Mouse (Mus musculus) B cell, adult 67 days (primary cell): ENCODE data around the gene L1td1. TPM values are rescaled to one million over a fixed set of nuclear protein-coding genes. Genes with fewer than 3 reads are reported as not detected.

Experiments
- total RNA-seq, 2 experiments: library from RNA; stranded (reverse); gene quantifications; 4 replicates each; pipeline ENCODE4 v1.2.4; 2023

L1td1 gene
- total RNA-seq, result not detected

DNA sequence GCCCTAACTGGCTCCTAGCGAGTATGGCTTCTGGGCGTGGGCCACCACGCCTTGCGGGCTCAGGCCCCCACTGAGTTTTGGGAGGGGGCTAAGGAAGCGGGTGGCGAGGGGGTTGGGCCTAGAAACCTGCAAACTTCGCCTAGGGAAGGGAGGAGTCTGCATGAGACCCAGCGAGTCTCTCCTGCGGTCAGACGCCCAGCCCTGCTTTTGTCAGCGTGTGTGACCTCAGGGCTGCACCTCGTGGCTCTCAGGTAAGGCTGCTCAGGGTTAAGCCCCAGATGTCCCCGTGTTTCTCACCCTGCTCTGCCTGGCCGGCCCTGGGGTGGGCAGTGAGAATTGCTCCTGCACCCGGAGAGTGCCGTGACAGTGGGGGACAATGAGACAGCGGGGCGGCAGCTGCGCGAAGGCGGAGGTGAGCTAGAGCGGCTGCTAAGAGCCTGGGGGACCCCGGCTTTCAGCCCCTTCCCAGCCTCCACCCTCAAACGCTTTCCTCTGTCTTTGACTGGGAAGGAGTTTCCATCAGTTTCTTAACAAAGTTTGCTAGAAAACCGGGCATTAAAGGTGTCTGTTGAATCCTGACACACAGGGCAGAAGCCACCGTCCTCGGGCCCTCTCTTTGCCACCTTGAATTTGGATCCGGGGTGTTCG is at the start of gene L1td1:
L1td1 (plus strand) TSS at position 145 of the 648 bp plus-strand sequence.

Other genes with a start within 250 kb of the L1td1 start
- not detected for gene Kank4, start 90.8 kb downstream of the L1td1 start, total RNA-seq
- not detected for gene I0C0044D17Rik, start 97.1 kb downstream of the L1td1 start, total RNA-seq
- 10 to 100 TPM; 50.2 to 52.3 TPM for gene Usp1, start 197.1 kb downstream of the L1td1 start, total RNA-seq